Mouse (Mus musculus): ENCODE data around the gene Gm7534.

Gene Gm7534

GRCm38 (mm10) chr4:134202904-134203303, at the start of gene Gm7534:
TSS of gene Gm7534 (minus strand) at chr4:134203004.
- in situ Hi-C loops (cut with MboI, MseI) = no loop called here

- in situ Hi-C loops (cut with MboI, MseI) = loop anchor here in 1 of 2 experiments (10.0 kb wide), 1 partner anchor 462 kb away; no protein-coding TSS in a partner anchor
These were observed 49.5 kb upstream of the Gm7534 start for GRCm38 (mm10) chr4:134252131-134252910.

GRCm38 (mm10) chr4:134251241-134252130, 48.7 kb upstream of the Gm7534 start:
- in situ Hi-C loops (cut with MboI, MseI) = loop anchor here in 1 of 2 experiments (10.0 kb wide), 1 partner anchor 463 kb away; no protein-coding TSS in a partner anchor

- in situ Hi-C loops (cut with MboI, MseI) = loop anchor here in 1 of 2 experiments (10.0 kb wide), 1 partner anchor 464 kb away; no protein-coding TSS in a partner anchor
These were observed 48.1 kb upstream of the Gm7534 start for GRCm38 (mm10) chr4:134250930-134251240.

- in situ Hi-C loops (cut with MboI, MseI) = loop anchor here in 1 of 2 experiments (10.0 kb wide), 1 partner anchor 464 kb away; no protein-coding TSS in a partner anchor
These were observed 47.5 kb upstream of the Gm7534 start for GRCm38 (mm10) chr4:134250116-134250929.

GRCm38 (mm10) chr4:134249651-134250050, 46.8 kb upstream of the Gm7534 start:
- in situ Hi-C loops (cut with MboI, MseI) = loop anchor here in 1 of 2 experiments (5.0 to 10.0 kb wide), 2 partner anchors 43 to 465 kb away; no protein-coding TSS in a partner anchor

GRCm38 (mm10) chr4:134246719-134247258, 44.0 kb upstream of the Gm7534 start, which contains the start of gene Gm30191:
TSS of gene Gm30191 (plus strand) at chr4:134246935.
- in situ Hi-C loops (cut with MboI, MseI) = loop anchor here in 1 of 2 experiments (5.0 kb wide), 1 partner anchor 46 kb away; no protein-coding TSS in a partner anchor

GRCm38 (mm10) chr4:134246256-134246655, 43.5 kb upstream of the Gm7534 start:
- in situ Hi-C loops (cut with MboI, MseI) = loop anchor here in 1 of 2 experiments (5.0 kb wide), 1 partner anchor 46 kb away; no protein-coding TSS in a partner anchor

GRCm38 (mm10) chr4:134245148-134245843, 42.5 kb upstream of the Gm7534 start, which contains the start of gene Zfp593:
TSS of gene Zfp593 (minus strand) at chr4:134245592.
- in situ Hi-C loops (cut with MboI, MseI) = loop anchor here in 1 of 2 experiments (5.0 kb wide), 1 partner anchor 47 kb away; no protein-coding TSS in a partner anchor

GRCm38 (mm10) chr4:134243516-134244250, 40.9 kb upstream of the Gm7534 start, which contains the start of gene E130218I03Rik:
TSS of gene E130218I03Rik (plus strand) at chr4:134243662.
- in situ Hi-C loops (cut with MboI, MseI) = no loop called here

GRCm38 (mm10) chr4:134238686-134239085, 35.9 kb upstream of the Gm7534 start:
- in situ Hi-C loops (cut with MboI, MseI) = no loop called here

- in situ Hi-C loops (cut with MboI, MseI) = no loop called here
These were observed 35.5 kb upstream of the Gm7534 start, which contains the start of gene Cnksr1 for GRCm38 (mm10) chr4:134238279-134238651. TSS of gene Cnksr1 (minus strand) at chr4:134238399.

- in situ Hi-C loops (cut with MboI, MseI) = no loop called here
These were observed 34.9 kb upstream of the Gm7534 start for GRCm38 (mm10) chr4:134237582-134238278.

- in situ Hi-C loops (cut with MboI, MseI) = loop anchor here in 1 of 2 experiments (5.0 kb wide), 1 partner anchor 38 kb away; no protein-coding TSS in a partner anchor
These were observed 32.1 kb upstream of the Gm7534 start for GRCm38 (mm10) chr4:134234876-134235275.

GRCm38 (mm10) chr4:134230431-134230830, 27.6 kb upstream of the Gm7534 start:
- in situ Hi-C loops (cut with MboI, MseI) = loop anchor here in 1 of 2 experiments (5.0 kb wide), 1 partner anchor 33 kb away; no protein-coding TSS in a partner anchor

GRCm38 (mm10) chr4:134227194-134227593, 24.4 kb upstream of the Gm7534 start, which contains the start of gene Catsper4:
TSS of gene Catsper4 (minus strand) at chr4:134227383.
- in situ Hi-C loops (cut with MboI, MseI) = no loop called here

GRCm38 (mm10) chr4:134222793-134223600, 20.2 kb upstream of the Gm7534 start:
- in situ Hi-C loops (cut with MboI, MseI) = no loop called here
